Mouse (Mus musculus) heart, adult 9 months (tissue): Measurements from ENCODE around the gene Eif3m.

ENCODE experiments used
- DNase-seq, 2 experiments: peaks; one replicate each; pipeline ENCODE4 v3.0.0; 2022; ENCODE audit warnings: low spot score in 2 of 2

Gene Eif3m

GRCm38 (mm10) chr2:105016192-105016966 lies 501 bp downstream of the Eif3m start:
- DNase-seq: peak in 1 of 2 experiments; percentile 7

- no peak for DNase-seq
Observed at GRCm38 (mm10) chr2:105007236-105007635, 9.6 kb downstream of the Eif3m start.

GRCm38 (mm10) chr2:104996201-104996600 lies 20.7 kb downstream of the Eif3m start:
- no peak for DNase-seq

GRCm38 (mm10) chr2:104994436-104994835 lies 22.4 kb downstream of the Eif3m start:
- DNase-seq: no peak

GRCm38 (mm10) chr2:104988974-104989373 lies 27.9 kb downstream of the Eif3m start:
- DNase-seq: no peak

GRCm38 (mm10) chr2:104985796-104986195 lies 31.1 kb downstream of the Eif3m start:
- DNase-seq: no peak

- no peak for DNase-seq
Observed at GRCm38 (mm10) chr2:104981712-104982111, 35.2 kb downstream of the Eif3m start.

GRCm38 (mm10) chr2:104964492-104964891 lies 52.4 kb downstream of the Eif3m start:
- DNase-seq: peak; percentile 6 to 24
